Mouse (Mus musculus) liver, embryonic 14.5 days (tissue): ENCODE results near the gene Tmem199. TPM values are rescaled to one million over a fixed set of nuclear protein-coding genes. Genes with fewer than 3 reads are reported as not detected.
A peak's percentile ranks its signal among the peaks of the same experiment; 100 is the strongest.

Experiments
- ATAC-seq: fragments of 200-750 bp; cut with Nextera tagmentation; 2 replicates; pipeline ENCODE4 v1.8.0; 2017; ENCODE audit warnings: moderate number of reproducible peaks, mild to moderate bottlenecking, moderate library complexity; ENCODE audit not compliant: insufficient read depth
- DNase-seq, 3 experiments: peaks; one replicate each; pipeline ENCODE4 v3.0.0-alpha.2; 2012 to 2013; ENCODE audit warnings: low read depth in 3 of 3, low spot score in 3 of 3
- H3K27ac ChIP-seq: fragments of 300-500 bp; sonication (generic); 2 replicates; pipeline ENCODE4 v1.5.1; 2014; ENCODE audit warnings: moderate library complexity, mild to moderate bottlenecking, control low read depth, inconsistent platforms
- H3K27me3 ChIP-seq: fragments of 300-500 bp; sonication (generic); 2 replicates; pipeline ENCODE4 v1.6.1; 2014; ENCODE audit warnings: mild to moderate bottlenecking, low read length, moderate library complexity; ENCODE audit not compliant: control insufficient read depth, insufficient read depth
- H3K36me3 ChIP-seq: fragments of 300-500 bp; sonication (generic); replicated peaks from 2 replicates; pipeline ENCODE4 v1.6.1; 2014; ENCODE audit warnings: low read depth; ENCODE audit not compliant: control insufficient read depth, insufficient read depth
- H3K4me1 ChIP-seq, 2 experiments: fragments of 200-500 bp in 1 of 2; fragments of 300-500 bp in 1 of 2; sonication (generic) in 1 of 2; replicated peaks; 2 replicates each; pipeline ENCODE4 v1.6.1; 2012 to 2014; ENCODE audit warnings: antibody characterized with exemption in 1 of 2, inconsistent platforms in 1 of 2, low read length in 1 of 2; ENCODE audit not compliant: control insufficient read depth in 2 of 2, insufficient read depth in 2 of 2
- H3K4me2 ChIP-seq: fragments of 300-500 bp; sonication (generic); 2 replicates; pipeline ENCODE4 v1.6.1; 2014; ENCODE audit warnings: low read depth, mild to moderate bottlenecking, control low read depth, moderate library complexity
- H3K4me3 ChIP-seq, 2 experiments: fragments of 200-500 bp in 1 of 2; fragments of 300-500 bp in 1 of 2; sonication (generic) in 1 of 2; 2 replicates each; pipeline ENCODE4 v1.5.1; 2012 to 2014; ENCODE audit warnings: low read depth in 2 of 2, low read length in 2 of 2, mild to moderate bottlenecking in 2 of 2, control low read depth in 1 of 2, inconsistent platforms in 1 of 2, moderate library complexity in 1 of 2; ENCODE audit not compliant: insufficient read depth in 1 of 2
- H3K9ac ChIP-seq: fragments of 300-500 bp; sonication (generic); replicated peaks from 2 replicates; pipeline ENCODE4 v1.6.1; 2014; ENCODE audit warnings: mild to moderate bottlenecking, control low read depth, moderate library complexity
- H3K9me3 ChIP-seq: fragments of 300-500 bp; sonication (generic); 2 replicates; pipeline ENCODE4 v1.6.1; 2016; ENCODE audit warnings: low read length, mixed read lengths; ENCODE audit not compliant: control insufficient read depth
- CTCF ChIP-seq: IDR thresholded peaks from 2 replicates; pipeline ENCODE4 v1.5.1; 2016; ENCODE audit warnings: antibody characterized with exemption, low read depth, control low read depth
- EP300 ChIP-seq: IDR thresholded peaks from 2 replicates; pipeline ENCODE4 v1.6.1; 2016; ENCODE audit warnings: antibody characterized with exemption, low read depth
- WGBS: fragments of 180-500 bp; shearing (Covaris S2); extraction: QIAGEN DNeasy Blood & Tissue Kit; methylation state at CpG from one replicate; pipeline ENCODE4 v1.1.7; 2014; ENCODE audit not compliant: insufficient replicate concordance; 5-methylcytosine and 5-hydroxymethylcytosine counted together
- polyA plus RNA-seq, 2 experiments: library from polyadenylated mRNA; depleted of rRNA in 1 of 2; stranded (reverse) in 1 of 2; unstranded in 1 of 2; fragments of >200 nt; fragmentation: Nextera tagmentation in 1 of 2; extraction: Ambion mirVana in 1 of 2; gene quantifications; 2 replicates each; pipeline versions ENCODE4 v1.2.1 to v1.2.3; 2012 to 2014

Tmem199 gene
- polyA plus RNA-seq, 2 experiments, result 14.5 to 22.1 TPM

GRCm38 (mm10) chr11:78551059-78551398, 39.1 kb upstream of the Tmem199 start:
- Histone ChIP-seq H3K36me3 (no peaks in the 10 kb centered on the region), H3K27ac (no peak overlapping the region), H3K9me3 (no peaks in the 10 kb centered on the region), H3K9ac (0 out of 2 replicates have a peak overlapping the region, but pooled peaks have one; percentile 31), H3K27me3 (no peaks in the 10 kb centered on the region), H3K4me1 (peaks cover 6 to 32% of the 10 kb centered on the region in 2 experiments), H3K4me3 (peak overlapping the region; percentile 46 to 76), H3K4me2 (peak overlapping the region; percentile 87)
- ATAC-seq (0 out of 2 replicates have a peak, but pooled peaks have one; percentile 1), DNase-seq (no peak)
- TF ChIP-seq EP300 (no peak), CTCF (no peak)
- 22% methylated on average over 6 of the region's 6 CpGs for WGBS

DNA sequence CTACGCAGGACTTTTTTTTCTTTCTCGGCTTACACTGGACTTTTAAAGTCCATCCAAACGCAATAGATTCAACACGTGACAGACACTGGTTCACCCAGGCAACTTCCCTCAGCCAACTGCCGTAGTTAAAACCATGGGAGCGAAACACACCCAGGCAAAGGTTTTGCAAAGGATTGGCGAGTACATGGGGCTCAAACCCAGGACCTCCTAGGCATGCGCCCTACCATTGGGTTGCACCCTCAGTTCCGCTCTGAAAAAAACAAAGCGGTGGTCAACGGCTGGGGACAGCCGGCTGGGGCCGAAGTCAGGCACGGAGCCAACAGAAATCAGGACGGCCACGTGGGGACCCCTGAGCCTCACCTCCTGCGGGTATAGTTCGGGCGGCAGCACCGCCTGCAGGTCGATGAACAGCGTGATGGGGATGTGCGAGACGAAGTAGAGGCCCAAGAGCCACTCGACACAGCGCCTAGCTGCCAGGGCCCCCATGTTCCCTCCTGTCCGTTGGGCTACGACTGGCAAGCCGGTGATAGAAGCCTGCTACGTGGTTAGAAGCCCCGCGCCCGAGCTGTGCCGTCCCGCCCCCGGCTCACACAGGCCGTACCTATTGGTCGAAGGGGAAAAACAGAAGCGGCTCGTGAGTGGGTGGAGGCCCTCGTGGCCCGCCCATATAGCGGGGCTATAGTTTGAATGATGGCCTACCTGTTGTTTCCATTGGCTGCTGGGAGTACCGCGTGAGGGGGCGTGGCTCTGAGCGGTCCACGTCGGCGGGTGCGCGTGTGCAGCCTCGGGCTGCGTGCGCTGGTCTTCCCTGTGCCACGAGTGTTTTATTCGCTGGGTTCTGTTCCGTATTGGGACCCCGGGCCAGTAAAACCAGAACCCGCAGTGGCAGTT, 38.4 kb upstream of the Tmem199 start, which contains the start of gene Tmem97:
Gene Tmem97 (minus strand): TSS at position 610 of the 891 bp plus-strand sequence.
- H3K27me3 ChIP-seq, result no peaks in the 10 kb centered on the region
- peaks cover 6 to 29% of the 10 kb centered on the region in 2 experiments for H3K4me1 ChIP-seq
- H3K4me2 ChIP-seq, result peak within 1 kb of the TSS; percentile 87
- peak; percentile 92 to 93 (median 93) for DNase-seq
- peak within 1 kb of the TSS; percentile 71 for H3K9ac ChIP-seq
- peak; percentile 100 for ATAC-seq
- peak within 1 kb of the TSS; percentile 5 for H3K27ac ChIP-seq
- no peaks in the 10 kb centered on the region for H3K9me3 ChIP-seq
- peak within 1 kb of the TSS; percentile 70 to 76 for H3K4me3 ChIP-seq
- H3K36me3 ChIP-seq, result no peaks in the 10 kb centered on the region
- WGBS, result under 1% methylated on average over 60 of the region's 60 CpGs
- TF ChIP-seq EP300, result no peak
- peak; percentile 51 for TF ChIP-seq CTCF

DNA sequence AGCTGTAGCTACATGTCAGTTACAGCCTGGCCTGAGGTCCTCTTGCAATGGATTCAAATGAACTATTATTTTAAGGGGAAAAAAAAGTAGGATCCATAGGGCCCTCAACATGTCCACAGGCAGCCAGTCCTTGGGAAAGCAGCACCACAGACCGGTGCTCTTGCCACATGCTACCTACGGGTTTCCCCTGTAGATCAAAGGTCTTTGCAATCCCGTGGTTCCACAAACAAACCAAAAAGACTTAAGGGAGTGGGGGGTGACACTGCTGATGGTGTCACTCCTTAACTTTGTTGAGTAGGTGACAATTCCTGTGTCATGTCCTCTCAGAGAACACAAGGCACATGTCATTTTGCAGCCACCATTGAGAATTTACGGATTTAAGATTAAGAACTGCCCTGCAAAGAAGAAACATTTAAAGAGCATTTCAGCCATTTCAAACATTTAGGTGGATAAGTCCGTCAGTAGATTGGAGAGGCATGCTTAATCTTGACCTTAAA, 37.6 kb upstream of the Tmem199 start:
- DNase-seq (no peak), ATAC-seq (no peak)
- peak overlapping the region; percentile 70 to 76 for H3K4me3 ChIP-seq
- H3K27ac ChIP-seq, result peak overlapping the region; percentile 5; the same call in 1 of the 2 replicates
- peak overlapping the region; percentile 71 for H3K9ac ChIP-seq
- peaks cover 6 to 30% of the 10 kb centered on the region in 2 experiments for H3K4me1 ChIP-seq
- 4% methylated on average over 5 of the region's 5 CpGs for WGBS
- H3K27me3 ChIP-seq, result no peaks in the 10 kb centered on the region
- no peaks in the 10 kb centered on the region for H3K36me3 ChIP-seq
- TF ChIP-seq CTCF (no peak), EP300 (no peak)
- H3K9me3 ChIP-seq, result no peaks in the 10 kb centered on the region
- H3K4me2 ChIP-seq, result peak overlapping the region; percentile 87

- no peak for DNase-seq
- ATAC-seq, result no peak
- 43% methylated on average over 2 of the region's 2 CpGs for WGBS
- Histone ChIP-seq H3K27ac (no peak overlapping the region), H3K36me3 (peaks cover 4% of the 10 kb centered on the region), H3K4me3 (no peak overlapping the region; a peak in 1 of 4 replicates), H3K9me3 (no peaks in the 10 kb centered on the region), H3K4me2 (peak overlapping the region; percentile 87), H3K4me1 (peaks cover 6 to 30% of the 10 kb centered on the region in 2 experiments), H3K27me3 (no peaks in the 10 kb centered on the region), H3K9ac (no peak overlapping the region)
- TF ChIP-seq CTCF, result no peak
- no peak for TF ChIP-seq EP300
Observed at GRCm38 (mm10) chr11:78547718-78548460, 35.9 kb upstream of the Tmem199 start.

GRCm38 (mm10) chr11:78545181-78545580, 33.2 kb upstream of the Tmem199 start:
- Histone ChIP-seq H3K27ac (no peak overlapping the region), H3K4me2 (no peak overlapping the region), H3K4me3 (no peak overlapping the region), H3K4me1 (peaks cover 3 to 24% of the 10 kb centered on the region in 2 experiments; a peak in 3 of 4 replicates), H3K27me3 (no peaks in the 10 kb centered on the region), H3K9ac (no peak overlapping the region), H3K36me3 (peaks cover 18% of the 10 kb centered on the region), H3K9me3 (no peaks in the 10 kb centered on the region)
- no peak for ATAC-seq
- WGBS, result 45% methylated on average over 8 of the region's 8 CpGs
- TF ChIP-seq CTCF, result no peak
- TF ChIP-seq EP300, result no peak
- no peak for DNase-seq
